Mouse (Mus musculus) retina, postnatal 1 day (tissue): Measurements from ENCODE around the gene Cog1.

Experiments used
- DNase-seq: peaks from one replicate; pipeline ENCODE4 v3.0.0-alpha.2; 2012

Cog1 gene

DNA sequence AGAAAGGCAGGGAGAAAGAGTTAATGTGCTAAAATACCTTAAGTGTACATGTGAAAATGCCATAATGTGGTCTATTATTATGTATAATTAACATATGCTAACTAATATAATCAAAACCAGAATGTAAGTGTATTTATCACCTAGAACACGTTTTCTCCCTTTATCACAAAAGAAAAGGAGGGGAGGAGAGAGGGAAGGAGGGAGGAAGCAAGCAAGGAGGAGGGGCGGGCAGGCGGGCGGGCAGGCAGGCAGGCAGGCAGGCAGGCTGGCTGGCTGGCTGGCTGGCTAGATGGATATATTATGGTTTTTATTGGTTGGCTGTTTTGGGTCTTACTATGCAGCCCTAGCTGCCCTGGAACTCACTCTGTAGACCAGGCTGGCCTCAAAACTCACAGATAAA is 20.7 kb downstream of the Cog1 start:
- no peak for DNase-seq

DNA sequence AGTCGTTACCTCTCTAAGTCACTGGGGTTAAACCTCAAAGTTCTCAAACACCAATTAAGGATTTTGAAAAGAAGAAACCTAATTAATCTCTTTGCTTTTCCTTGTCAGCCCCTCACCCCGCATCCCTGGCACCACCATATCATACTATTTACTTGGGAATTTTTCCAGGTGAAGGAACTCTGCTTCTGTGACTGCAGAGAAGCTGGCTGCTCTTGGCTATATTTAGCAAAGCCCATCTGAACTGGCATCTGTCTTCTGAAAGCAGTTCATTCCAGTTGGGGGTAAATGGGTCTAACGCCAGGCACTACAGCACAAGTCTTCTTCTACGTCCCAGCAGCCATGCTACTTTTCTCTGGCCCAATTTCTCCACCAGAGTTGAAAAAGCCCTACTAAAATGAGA is 24.6 kb downstream of the Cog1 start:
- DNase-seq, result no peak

DNA sequence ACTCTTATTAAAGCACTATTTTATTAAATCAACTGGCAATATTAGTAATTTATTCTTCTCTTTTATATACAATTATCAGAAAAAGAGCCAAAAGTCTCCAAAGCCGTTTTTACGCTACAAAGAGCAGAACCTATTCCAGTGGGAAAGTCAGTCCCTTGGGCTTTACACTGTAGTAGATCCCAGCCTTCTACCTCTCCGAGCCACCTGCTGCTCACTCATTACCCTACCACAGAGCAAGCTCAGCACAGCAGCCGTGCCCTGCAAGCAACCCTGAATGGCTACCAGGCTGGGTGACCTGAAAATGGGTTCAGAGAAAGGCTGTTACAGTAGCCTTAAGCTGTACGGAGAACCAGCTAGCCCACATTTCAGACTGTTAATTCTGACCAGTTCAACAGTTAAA is 25.6 kb downstream of the Cog1 start:
- DNase-seq, result no peak

DNA sequence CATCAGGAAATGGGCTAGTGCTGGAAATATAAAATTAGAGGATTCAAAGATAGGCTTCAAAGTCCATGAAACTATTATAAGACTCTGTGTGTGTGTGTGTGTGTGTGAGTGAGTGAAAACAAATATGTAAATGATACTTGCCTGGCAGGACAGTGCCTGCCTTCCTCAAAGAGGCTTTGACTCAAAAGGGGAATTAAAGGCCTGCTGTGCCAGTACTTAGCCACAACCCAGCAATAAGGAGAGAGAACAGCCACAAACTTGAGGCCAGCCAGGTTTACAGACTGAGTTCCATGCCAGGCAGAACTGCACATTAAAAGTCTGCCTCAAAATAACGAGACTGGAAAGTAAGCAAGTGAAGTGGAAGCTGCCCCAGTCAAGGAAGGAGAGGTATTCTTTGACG is 27.9 kb downstream of the Cog1 start:
- DNase-seq, result no peak

DNA sequence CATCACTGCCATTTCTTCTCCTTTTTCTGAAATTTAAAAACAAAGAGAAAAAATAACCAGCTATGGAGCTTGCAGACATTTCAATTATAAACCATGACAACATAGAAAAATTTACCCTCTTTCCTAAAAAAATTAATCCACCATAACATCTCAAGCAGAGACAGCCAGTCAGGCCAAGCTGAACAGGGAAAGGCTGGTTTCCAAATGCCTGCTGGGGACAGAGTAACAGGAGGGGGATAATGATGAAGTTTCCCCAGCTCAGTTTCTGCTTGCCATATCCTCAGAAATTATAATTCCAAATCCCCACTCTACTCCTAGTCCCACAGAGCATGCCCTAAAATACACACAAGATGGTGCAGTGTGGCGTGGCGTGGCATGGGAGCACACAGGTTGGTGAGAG is 28.4 kb downstream of the Cog1 start:
- DNase-seq, result no peak

DNA sequence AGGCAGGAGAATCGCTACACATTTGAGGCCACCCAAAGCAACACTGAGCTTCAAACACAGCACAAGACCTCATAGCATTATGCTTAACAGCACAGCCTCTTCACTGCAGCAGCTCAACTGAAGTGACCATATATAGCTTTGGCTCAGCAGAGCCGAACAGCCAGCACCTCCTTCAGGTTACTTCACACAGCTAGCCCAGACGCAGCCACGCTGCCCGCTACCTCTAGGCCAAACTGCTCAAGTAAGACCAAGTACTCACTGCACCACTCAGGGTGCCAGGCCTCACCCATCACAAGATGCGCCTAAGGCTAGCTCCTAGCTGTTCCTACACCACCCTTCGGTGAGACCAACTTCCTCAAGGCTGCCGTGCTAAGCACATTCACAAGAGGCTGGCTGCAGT is 29.4 kb downstream of the Cog1 start:
- no peak for DNase-seq

DNA sequence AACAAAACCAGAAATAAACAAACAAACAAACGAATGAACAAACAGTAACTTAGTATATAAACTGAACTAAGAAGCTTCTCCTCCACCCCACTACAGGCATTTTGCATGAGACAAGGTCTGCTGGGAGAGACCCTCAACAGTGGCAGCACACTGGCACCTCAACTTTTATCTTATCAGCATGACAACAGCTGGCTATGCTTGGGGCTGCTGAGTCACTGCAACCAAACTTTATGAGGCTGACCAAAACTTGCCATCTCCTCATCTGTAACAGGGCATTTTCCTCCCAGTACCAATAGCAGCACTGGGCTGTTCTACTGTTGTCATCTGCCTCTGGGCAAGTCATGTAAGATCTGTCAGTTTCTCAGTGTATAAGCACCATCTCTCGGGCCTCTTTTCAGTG is 32.0 kb downstream of the Cog1 start:
- DNase-seq, result no peak

DNA sequence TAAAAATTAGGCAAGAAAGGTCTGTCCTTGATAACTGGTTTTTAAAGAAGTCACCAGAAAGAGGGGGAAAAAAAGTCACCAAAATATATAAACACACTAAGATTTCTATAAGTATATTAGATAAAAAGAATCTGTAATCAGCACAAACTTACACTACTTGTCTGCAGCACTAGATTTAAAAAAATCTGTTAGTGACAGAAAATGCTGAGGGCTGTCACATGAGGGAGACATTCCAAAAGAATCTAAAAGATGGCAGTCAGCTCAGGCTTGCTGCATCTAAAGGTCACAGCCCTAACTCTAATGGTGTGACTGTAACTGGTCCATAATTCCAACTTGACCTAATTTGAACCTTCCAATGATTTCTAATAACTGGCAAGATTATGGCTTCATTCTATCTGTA is 33.0 kb downstream of the Cog1 start:
- peak; percentile 15 for DNase-seq

DNA sequence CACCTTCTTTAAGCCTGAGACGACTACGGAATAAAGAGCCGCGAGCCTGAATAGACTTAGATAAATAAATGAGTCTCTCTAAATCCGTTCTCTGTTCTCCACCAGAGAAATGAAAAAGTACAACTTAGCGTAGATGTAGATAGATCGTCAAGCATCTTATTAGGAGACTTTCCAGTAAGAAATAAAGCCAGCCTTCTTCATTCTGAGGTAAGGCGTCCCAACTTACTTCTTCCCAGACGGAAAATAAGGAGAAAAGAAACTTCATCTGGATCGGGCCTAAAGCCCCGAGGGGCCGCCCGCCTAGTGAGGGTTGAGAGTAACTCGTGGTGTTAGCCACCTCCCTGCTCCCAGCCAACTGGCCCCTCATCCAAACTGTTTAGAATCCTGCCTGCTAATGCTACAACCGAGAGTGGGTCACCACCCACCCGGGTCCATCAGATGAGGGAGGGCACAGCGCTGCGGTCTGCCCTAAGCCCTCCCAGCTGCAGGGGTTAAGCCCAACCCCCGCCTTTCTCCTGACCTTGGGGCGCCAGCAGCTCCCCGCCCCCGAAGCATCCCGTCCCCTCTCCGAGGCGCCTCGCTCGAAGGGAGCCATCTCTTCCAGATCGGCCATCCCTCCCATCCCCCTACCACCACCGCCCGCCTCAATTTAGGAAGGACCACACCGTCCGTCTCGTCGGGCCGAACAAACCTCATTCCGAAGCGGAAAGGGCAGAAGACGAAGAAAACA is 34.1 kb downstream of the Cog1 start:
- peak; percentile 84 for DNase-seq

DNA sequence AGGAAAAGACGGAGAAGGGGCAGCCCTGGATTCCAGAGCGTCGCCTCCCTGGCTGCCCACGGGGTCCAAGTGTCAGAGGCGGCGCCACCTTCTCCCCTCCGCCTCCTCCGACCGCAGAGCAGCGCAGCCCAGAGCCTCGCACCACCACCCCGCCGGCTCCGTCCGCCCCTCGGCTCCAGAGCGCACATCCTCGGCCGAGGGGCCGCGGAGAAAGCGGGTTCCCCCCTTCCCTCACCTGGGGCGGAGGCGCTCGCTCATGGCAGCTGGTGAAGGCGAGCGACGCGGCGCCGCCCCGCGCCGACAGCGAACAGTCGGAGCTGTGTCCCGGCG is 34.6 kb downstream of the Cog1 start:
- DNase-seq, result no peak

DNA sequence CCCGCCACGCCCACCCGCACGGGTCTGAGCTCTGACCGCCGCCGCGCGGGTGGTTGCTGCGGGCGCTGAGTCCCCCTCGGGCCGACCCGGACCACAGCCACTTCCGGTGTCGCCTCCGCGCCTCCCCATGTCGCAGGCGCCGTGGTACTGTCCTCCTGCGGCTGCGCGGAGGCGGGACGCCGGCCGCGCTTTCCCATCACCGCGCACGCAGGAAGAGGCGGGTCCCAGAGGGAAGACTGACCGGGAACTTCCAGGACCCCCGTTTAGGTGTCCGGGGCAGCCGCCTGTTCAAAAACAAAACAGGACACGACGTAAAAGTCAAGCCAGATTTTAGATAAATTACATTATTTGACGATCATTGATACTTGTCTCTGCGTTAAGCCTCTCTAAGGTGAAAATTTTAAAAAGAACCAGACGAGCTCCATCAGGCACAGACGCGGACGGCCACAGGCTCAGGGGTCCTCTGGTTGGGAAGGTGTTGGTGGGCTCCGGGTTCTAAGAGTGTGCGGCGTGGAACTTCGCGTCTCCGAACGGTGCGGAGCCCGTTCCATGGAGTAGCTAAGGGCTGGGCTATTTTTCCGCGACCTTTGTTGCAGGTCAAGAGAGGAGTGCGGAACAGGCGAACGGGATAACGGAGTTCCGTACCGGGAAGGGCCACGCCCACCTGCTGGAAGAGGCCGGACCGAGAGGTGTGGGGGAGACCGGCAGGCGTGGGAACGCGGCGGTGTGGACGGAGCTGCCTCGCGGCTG is 35.2 kb downstream of the Cog1 start, which contains the start of the genes Fam104a and D11Wsu47e:
Gene Fam104a, minus strand, starts transcription at position 199 of the 750 bp plus-strand sequence.
Gene D11Wsu47e, plus strand, starts transcription at position 456 of the 750 bp plus-strand sequence.
- peak; percentile 98 for DNase-seq

DNA sequence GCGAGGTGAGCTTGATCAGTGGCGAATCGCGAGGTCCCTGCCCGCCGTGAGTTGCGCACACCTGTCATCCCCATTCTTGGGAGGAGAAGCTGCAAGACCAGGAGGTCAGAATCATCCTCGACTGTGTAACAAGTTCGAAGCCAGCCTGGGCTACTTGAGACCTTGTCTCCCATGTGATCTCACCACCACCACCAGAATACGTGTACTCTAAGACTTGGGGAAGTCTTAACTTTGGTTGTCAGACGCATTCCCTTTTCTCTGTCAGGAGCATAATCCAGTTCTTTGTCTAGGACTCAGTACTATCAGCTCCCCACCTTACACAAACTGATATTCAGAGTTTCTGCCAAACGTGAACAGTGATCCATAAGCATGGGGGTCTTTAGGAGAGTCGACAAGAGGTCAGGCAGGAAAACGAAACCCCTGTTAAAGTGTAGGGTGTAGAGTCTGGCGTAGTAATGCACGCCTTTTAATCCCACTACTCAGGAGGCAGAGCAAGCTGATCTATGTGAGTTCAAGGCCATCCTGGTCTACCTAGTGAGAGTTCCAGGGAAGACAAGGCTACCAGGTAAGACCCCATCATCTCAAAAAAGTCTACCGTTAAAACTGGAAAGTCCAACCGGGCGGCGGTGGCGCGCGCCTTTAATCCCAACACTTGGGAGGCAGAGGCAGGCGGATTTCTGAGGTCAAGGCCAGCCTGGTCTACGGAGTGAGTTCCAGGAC is 35.9 kb downstream of the Cog1 start:
- DNase-seq, result no peak

DNA sequence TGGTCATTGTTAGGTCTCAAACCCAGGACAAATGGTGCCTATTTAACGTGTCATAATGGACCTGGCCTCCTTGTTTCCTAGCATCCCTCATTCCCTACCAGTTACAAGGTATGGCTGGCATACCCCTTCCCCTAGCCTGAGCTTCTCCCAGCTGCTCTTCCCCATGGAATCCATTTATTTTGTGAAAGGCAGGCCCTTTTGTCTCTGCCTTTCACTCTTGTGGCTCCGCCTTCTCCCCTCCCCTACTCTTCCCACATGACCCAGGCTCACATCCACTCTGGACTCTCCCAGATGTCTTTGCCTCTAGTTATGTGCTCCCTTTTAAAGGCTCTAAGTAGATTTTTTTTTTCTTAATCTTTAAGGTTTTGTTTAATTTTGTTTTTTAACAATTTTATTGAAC is 38.1 kb downstream of the Cog1 start:
- peak; percentile 63 for DNase-seq

DNA sequence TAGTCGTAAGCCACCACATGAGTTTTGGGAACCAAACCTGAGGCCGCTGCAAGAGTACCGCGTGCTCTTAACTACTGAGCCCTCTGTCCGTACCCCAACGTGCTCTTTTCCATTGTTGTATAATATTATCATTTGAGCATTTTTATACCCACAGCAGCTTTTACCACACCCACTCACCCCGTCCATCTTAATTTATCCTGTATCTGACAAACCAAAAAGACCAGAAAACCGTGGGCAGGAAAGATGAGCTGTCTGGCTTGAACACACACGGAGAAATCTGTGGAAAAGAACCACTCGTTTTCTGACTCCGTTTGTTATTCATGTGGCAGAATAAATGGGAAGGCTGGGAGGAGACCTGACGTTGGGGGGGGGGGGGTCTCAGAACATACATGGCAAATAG is 41.5 kb downstream of the Cog1 start:
- DNase-seq, result no peak

DNA sequence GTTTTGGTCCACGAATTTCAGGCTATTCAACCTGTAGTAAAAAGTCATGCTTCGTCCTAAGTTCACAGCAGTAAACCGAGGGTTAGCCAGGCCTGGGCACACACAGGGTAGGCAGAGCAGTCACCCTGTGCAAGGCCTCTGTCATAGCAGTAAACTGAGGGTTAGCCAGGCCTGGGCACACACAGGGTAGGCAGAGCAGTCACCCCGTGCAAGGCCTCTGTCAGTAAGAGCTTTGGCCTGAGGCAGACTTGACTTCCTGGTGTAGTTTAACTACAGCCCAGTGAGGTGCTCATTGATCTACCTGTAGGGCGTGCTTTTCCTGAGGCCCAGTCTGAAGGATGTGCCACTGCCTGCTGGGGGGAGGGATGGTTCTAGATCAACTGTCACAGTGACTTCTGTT is 42.3 kb downstream of the Cog1 start:
- no peak for DNase-seq

DNA sequence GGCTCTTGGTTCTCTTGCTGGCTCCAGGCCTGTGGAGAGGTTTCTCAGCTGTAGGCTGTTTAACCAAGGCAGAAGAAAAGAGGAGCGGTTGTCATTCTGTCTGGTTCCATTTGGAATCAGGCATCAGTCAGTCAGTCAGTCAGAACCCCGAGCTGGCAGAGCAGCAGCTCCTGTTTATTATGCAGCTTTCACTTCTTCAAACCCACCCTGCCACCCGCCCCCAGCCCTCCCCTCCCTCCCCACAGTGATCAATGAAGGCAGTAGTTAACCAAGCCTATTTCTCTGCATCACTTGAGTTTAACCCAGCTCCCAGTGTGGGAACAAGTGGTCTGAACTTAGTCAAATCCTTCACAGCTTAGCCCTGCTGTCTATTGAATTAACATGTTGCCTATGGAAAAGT is 42.9 kb downstream of the Cog1 start:
- DNase-seq, result no peak

DNA sequence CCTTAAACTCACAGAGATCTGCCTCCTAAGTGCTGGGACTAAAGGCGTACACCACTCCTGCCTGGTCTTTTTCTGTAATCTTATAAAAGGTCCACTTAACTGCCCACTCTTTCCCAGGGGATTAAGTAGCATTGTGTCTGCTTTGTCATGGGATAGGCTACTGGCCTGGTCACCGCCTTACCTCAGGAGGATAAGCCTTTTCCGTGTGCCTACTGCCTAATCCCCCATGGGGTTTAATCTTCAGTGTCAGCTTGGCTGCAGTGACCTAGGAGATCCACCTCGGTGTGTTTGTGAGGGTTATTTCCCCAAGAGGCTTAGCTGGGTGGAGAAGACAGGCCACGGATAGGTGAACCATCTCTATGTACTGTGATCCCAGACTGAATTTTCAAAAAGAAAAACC is 48.6 kb downstream of the Cog1 start:
- peak; percentile 83 for DNase-seq

DNA sequence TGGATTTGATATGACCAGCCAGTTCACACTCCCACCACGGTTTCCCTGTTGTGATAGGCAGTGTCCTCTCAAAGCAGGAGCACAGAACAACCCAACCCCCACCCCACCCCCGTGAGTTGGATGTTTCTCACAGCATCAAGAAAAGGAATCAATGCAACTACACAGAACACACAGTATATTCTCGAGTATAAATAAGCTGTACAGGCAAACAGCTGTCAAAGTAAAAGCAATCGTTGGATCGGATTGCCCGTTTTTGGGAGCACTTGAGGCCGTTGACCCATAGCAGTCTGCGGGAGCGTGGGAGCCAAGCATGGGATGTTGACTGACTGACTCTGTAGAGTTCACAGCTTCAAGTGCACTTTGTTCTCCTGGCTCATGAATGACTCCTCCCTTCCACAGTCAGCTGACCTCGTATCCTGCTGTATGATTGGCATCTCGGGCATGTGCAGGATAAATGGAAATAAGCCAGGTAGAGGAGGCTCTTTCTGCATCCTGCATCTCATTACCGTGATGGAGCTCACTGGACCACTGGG is 49.1 kb downstream of the Cog1 start:
- DNase-seq, result peak; percentile 36

DNA sequence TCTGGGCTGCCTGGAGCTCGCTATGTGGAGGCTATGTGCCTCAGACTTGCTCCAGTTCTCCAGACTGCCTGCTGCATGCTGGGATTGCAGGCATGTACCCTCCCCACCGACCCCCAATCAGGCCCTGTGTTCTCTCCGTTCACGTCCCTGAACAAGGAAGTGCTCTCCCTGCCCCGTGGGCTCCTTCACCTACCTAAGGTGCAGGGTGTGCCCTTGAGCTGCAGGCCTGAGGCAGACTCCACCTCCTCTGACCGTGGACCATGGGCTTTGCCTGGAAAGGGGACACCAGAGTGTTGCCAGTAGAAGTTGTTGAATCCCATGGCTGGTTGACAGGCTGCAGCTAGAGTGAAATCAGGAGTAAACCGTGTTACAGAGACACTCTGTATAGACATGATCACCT is 50.7 kb downstream of the Cog1 start:
- no peak for DNase-seq

DNA sequence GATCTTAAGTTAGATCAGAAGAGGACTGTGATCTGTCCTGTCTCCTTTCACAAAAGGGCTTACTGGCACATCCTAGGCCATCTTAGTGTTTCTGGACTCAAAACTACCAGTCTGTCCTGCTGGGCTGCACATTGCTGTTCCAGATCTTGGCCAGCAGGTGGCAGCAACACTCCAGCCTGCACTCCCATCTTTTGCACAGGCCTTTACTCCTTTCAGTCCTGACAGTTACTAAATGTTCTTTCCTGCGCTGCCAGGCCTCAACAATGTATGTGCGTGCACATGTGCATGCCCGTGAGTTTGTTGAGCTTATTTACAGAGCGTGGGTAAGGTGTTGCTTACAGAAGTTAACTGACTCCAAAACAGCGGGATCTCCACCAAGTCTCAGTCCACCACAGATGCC is 54.8 kb downstream of the Cog1 start:
- peak; percentile 83 for DNase-seq

DNA sequence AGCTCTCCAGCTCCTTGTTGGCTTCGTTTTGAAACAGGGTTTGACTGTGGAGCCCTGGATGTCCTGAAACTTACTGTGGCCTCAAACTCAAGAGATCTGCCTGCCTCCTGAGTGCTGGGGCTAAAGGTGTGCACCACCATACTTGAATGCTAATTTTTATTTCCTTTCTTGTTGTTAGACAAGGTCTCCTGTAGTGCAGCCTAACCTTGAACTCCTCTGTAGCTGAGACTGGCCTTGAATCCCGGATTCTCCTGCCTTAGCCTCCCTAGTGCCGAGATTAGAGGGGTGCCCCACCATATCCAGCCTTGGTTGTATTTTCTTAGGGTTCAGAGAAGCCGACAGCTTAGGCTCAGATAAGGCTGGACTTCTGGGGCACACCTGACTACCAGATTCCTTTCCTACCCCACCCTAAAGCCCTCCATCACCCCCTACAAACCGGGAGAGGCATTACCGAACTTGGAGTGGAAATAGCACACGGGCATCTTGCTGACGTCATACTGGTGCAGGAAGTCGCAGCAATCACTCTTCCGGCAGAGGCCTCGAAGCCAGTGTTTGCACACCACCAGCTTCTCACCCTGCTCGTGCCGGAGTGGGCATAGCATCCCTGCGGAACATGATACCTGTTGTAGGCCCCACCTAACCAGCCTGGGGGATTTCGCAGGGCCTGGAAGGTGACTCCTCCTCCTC is 57.1 kb downstream of the Cog1 start:
- DNase-seq, result no peak

DNA sequence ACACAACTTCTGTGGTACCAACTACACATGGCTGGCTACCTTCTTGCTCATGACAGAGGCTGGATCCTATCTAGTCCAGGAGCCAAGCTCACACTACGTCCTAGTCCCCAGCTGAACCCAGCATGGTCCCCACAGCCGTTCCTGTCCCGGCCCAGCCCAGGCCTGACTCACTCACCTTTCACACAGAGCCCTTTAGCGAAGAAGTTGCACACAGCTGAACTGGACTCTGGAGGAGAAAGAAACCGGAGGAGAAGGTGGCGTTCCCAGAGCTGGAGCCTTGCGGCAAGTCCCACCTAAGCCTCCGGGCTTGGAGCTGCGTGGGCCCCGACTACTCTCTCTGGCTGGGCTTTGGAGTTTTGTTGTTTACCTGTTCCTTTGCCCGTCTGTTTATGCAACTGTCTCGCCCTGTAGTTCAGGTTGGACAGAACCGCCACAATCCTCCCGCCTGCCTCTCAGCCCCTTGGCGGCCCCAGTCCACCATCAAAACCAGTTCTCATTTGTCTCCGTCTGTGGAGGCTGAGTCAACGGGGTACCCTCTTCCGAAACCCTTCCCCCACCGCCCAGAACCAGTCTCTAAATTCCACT is 59.8 kb downstream of the Cog1 start:
- peak; percentile 21 for DNase-seq

DNA sequence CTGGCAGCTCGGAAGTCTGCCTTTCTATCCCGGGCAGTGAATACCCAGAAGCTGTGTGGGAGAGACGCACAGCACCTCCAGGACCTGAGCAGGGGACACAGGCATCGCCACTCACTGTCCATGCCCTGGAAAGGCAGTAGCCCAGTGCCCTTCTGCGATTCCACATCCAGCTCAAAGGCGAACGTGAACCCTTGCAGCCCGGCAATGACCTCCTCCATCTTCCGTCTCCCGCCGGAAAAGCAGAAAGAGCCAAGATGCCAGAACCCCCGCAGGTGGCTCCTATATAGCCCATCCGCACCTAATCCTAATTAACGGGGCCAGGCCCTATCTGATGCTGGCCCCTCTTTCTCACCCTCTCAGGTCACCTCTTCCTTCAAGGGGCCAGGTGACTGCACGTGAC is 60.3 kb downstream of the Cog1 start:
- DNase-seq, result peak; percentile 43
